Mouse (Mus musculus) gastrocnemius, adult 18-20 months (tissue): Measurements from ENCODE around the gene Adam29. TPM values are rescaled to one million over a fixed set of nuclear protein-coding genes. Genes with fewer than 3 reads are reported as not detected.

Source experiments
- DNase-seq: peaks from one replicate; pipeline ENCODE4 v3.0.0; 2021; ENCODE audit warnings: low spot score
- long read RNA-seq, 2 experiments: library from polyadenylated mRNA; stranded (forward); transcript quantifications; one replicate each; pipeline ENCODE4 v2.0.0; 2021
- total RNA-seq, 2 experiments: library from RNA; stranded (reverse); gene quantifications; 2 replicates each; pipeline ENCODE4 v1.2.3; 2021

Adam29 gene
- total RNA-seq, result not detected
- long read RNA-seq, experiment 1, result 0 reads
- long read RNA-seq, experiment 2, result 0 reads

- no peak for DNase-seq
Observed at GRCm38 (mm10) chr8:55906848-55907247, at the start of gene Adam29. TSS of gene Adam29 (minus strand) at chr8:55906948.

DNA sequence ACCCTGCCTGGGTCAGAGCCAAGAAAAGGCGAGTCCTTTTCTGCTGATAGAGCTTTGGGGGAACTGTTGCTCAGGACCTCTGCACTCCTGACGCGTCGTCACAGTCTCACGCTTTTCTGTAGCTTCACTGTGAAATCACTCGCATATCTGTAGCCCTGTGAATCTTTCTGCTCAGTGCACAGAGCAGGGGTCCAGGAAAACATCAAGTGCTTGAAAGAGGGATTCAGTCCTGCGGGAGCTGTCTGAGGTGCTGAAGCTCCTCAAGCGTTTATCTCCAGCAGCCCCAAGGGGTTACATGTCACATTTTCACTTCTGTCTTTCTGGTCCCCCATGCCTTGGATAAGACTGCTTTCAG lies 33.8 kb upstream of the Adam29 start:
- no peak for DNase-seq

DNA sequence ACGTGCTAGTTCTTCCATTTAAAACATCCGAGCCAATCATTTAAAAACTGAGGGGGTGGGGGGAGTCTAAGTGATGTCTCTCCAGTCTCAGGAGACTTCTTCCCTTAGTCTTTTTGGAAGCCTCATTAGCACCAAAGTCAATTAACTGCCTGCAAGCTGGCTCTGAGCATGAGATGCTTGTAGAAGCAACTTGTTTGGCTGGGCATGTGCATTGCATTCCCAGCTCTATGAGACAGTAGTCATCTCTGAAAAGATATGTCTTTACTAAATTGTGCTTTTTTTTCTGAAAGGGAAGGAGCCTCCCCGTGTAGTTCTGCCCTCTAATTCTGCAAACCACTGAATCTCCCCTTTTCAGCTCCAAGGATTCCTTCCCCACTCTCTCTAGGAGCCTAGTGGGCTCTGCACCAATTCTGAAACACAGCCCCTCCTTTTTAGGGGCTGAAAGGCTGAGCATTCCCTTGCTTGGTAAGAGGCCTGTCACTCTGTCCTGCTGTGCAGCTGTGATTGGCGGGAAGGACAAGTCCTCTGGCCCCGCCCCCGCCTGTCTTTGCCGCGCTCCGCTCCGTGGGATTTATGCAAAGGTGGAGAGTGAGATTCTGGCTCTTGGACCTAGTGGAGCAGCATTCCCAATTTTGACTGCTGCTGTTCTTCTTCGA lies 33.2 kb upstream of the Adam29 start, which contains the start of gene Glra3:
Glra3 (plus strand) TSS at position 591 of the 656 bp plus-strand sequence.
- no peak for DNase-seq

Other genes with a start within 250 kb of the Adam29 start
- not detected for gene Glra3, start 33.5 kb upstream of the Adam29 start, total RNA-seq